Mouse (Mus musculus) spleen, postnatal 4 days (tissue): ENCODE measurements around the gene Pkp2.

ENCODE experiments used
- DNase-seq, 2 experiments: peaks; one replicate each; pipeline ENCODE4 v3.0.0; 2022; ENCODE audit warnings: low spot score in 2 of 2

Pkp2 gene

GRCm38 (mm10) chr16:16260882-16261281, 47.8 kb downstream of the Pkp2 start:
- DNase-seq: no peak

- DNase-seq: no peak
These were observed 48.4 kb downstream of the Pkp2 start for GRCm38 (mm10) chr16:16261481-16261880.

DNA sequence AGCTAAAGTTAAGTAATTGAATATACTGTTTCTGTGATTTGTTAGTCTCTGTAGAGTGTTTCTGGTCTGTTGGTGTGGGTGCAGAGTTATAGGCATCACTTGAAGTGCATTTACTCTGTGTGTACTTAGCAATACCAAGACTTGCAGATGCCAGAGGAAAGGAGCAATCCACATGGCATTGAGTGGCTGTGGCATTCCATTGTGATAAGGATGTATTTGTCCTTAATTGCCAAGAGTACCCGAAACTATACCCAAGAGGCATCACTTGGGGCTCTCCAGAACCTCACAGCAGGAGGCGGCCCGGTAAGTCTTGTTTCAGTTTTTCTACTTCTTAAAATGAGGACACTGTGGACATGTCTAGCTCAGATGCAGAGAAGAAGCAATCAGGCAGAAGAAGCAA, 49.3 kb downstream of the Pkp2 start:
- DNase-seq: no peak

- DNase-seq: no peak
These were observed 59.9 kb downstream of the Pkp2 start for GRCm38 (mm10) chr16:16272978-16273377.

GRCm38 (mm10) chr16:16273752-16274151, 60.6 kb downstream of the Pkp2 start:
- no peak for DNase-seq

DNA sequence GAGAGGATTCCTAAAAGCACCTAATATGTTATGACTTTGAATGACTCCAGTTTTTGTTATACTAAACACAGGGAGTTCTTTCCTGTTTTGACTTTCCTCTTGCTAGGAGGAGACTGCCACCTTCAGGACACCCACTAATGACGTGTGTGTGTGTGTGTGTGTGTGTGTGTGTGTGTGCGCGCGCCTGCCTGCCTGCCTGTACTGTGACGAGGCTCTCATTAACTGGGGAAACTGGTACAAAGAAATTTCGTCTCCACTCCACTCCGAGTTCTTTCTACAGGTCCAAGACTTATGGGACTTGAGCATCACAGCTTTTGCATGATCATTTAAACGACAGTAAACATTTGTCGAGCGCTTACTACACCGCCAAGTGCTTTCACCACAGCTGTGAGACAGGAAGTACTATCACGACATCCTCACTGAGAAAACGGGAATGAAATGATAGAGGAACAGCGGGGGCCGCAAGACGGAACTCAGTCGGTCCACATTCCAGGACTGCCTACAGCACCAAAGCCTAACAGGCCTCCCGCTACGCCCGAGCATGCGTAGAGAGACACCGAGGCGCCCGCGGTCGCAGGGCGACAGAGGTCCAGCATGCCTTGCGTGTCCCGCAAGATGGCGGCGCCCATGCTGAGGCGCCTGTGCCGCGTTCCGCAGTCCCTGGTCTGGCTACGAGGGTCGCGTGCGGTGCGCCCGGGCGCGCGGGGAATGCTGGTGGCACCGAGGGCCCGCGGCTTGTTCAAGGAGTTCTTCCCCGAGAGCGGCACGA, 89.4 kb downstream of the Pkp2 start, which contains the start of gene Yars2:
Gene Yars2 (plus strand): TSS at position 597 of the 769 bp plus-strand sequence.
- peak; percentile 89 to 92 for DNase-seq

DNA sequence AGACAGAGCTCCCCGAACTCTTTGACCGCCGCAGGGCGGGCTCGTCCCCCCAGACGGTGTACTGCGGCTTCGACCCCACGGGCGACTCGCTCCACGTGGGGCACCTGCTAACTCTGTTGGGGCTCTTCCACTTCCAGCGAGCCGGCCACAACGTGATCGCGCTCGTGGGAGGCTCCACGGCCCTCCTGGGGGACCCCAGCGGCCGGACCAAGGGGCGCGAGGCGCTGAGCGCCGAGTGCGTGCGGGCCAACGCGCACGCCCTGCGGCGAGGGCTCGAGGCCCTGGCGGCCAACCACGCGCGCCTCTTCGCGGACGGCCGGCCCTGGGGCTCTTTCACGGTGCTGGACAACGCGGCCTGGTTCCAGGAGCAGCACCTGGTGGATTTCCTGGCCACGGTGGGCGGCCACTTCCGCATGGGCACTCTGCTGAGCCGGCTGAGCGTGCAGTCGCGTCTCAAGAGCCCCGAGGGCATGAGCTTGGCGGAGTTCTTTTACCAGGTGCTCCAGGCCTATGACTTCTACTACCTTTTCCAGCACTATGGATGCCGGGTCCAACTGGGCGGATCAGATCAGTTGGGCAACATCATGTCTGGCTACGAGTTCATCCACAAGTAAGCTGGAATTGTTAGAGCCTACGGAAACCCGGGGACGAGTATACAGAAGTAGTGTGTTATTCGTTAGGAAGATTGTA, 90.2 kb downstream of the Pkp2 start:
- peak; percentile 42 to 78 for DNase-seq

- DNase-seq: no peak
These were observed 90.8 kb downstream of the Pkp2 start for GRCm38 (mm10) chr16:16303888-16304287.

GRCm38 (mm10) chr16:16311319-16311718, 98.2 kb downstream of the Pkp2 start:
- no peak for DNase-seq
